Mouse (Mus musculus) gastrocnemius, adult 8-10 months (tissue): ENCODE results near the gene R3hcc1l. TPM values are rescaled to one million over a fixed set of nuclear protein-coding genes. Genes with fewer than 3 reads are reported as not detected.

Experiments
- DNase-seq, 2 experiments: peaks; one replicate each; pipeline ENCODE4 v3.0.0; 2022; ENCODE audit warnings: low spot score in 2 of 2
- total RNA-seq, 4 experiments: library from RNA; stranded (reverse); gene quantifications; 2 replicates each; pipeline ENCODE4 v1.2.4; 2022

Gene R3hcc1l
- total RNA-seq, 4 experiments from 2014 or later, result 11.2 to 15.9 (median 13.3) TPM

GRCm38 (mm10) chr19:42540649-42541048 lies 22.1 kb downstream of the R3hcc1l start:
- DNase-seq, result no peak

DNA sequence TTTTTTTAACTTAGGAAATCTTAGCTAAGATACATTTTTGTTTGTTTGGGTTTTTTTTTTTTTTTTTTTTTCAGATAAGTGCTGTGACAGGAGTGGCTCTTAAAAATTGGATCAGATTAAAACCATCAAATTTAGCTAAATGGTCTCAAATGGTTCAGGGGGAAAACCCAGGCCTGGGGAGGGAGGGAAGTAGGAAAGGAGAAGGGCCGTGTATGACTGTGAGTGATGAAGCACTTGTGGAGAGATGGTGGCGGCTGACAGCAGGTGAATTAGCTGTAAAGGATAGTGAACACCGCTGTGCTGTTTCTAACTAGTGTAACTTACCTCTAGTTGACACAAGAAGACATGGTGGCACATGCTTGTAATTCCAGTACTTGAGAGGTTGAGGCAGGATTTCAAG lies 40.1 kb downstream of the R3hcc1l start:
- no peak for DNase-seq

DNA sequence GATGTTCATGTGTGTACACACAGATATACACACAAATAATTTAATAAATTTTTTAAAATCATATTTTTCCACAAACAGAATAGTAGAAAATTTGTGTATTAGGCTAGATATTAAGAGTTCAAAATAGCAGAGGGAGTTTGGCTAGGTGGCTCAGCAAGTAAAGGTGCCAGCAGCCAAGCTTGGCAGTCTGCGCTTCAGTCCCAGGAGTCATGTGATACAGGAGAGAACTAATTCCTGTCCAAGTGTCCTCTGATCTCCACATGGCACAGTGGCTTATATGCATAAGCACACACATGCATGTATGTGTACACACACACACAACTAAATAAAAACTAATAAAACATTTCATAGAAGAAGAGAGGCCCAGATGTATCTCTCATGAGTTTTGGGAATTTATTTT lies 43.4 kb downstream of the R3hcc1l start:
- DNase-seq, result peak in 1 of 2 experiments; percentile 27

GRCm38 (mm10) chr19:42562981-42563380 lies 44.4 kb downstream of the R3hcc1l start:
- no peak for DNase-seq

GRCm38 (mm10) chr19:42563726-42564270 lies 45.2 kb downstream of the R3hcc1l start:
- no peak for DNase-seq

- peak in 1 of 2 experiments; percentile 11 for DNase-seq
Measured at GRCm38 (mm10) chr19:42566283-42567019, 47.9 kb downstream of the R3hcc1l start.

- no peak for DNase-seq
Measured at GRCm38 (mm10) chr19:42567020-42567419, 48.5 kb downstream of the R3hcc1l start.

DNA sequence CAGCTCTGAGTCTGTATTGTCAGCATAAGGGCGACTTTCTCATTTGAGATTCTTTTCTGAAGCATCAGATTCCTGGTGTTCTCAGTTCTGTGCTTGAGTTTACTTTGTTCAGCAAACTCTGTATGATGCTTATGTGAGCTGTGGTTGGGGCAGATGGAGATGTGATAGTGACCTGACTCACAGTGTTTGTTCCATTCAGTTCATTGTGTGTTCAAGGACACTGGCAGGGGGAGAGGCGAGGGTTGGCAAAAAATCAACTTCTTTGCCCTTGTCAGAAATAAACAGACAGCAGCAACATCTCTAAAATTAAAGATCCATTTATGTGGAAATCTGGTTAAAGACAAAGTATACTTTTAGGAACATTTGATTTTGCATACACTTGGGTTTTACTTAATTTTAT lies 50.5 kb downstream of the R3hcc1l start:
- DNase-seq, result no peak

DNA sequence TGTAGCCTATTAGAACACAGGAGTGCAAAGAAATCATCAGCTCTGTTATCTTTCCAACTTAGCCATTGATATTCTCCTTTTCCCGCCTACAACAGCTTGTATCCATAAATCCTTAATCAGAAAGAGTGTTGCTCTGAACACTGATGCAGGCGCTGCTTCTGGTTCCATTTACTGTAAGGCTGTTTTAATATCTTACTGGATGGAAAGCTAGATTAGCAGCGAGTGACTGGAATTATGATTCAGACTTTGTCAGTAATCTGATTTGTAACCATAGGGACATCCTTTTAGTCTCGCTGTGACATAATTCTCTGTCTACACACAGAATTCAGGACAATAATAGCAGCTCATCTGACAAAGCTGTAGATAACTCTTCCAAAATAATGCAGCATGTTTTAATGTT lies 52.7 kb downstream of the R3hcc1l start:
- DNase-seq, result no peak

DNA sequence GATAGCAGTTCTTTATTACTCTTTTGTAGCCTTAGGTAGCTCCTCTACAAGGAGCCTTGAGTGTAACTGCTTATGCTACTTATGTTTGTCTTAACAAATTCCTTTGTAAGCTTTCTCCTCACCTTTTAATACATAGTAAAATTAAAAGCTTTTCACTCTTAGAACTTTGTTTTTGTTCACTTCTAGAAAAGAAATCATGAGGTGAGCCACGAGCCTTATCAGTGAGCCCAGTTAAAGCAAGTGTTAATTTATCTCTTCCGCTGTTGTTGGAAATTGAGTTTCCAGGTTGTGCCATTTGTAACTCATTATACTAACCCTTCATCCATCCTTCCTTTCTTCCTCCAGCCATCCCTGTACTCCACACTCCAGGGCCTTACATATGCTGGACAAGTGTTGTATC lies 56.8 kb downstream of the R3hcc1l start:
- no peak for DNase-seq

DNA sequence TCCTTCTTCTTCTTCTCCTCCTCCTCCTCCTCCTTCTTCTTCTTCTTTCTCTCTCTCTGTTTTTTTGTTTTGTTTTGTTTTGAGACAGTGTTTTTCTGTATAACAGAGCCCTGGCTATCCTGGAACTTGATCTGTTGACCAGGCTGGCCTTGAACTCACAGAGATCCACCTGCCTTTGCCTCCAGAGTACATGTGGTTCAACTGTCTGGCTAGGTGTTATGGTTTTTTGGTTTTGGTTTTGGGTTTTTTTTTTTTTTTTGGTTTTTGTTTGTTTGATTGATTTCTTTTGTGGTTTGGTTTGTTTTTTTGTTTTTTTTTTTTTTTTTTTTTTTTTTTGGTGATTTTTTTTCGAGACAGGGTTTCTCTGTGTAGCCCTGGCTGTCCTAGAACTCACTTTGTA lies 58.3 kb downstream of the R3hcc1l start:
- no peak for DNase-seq

DNA sequence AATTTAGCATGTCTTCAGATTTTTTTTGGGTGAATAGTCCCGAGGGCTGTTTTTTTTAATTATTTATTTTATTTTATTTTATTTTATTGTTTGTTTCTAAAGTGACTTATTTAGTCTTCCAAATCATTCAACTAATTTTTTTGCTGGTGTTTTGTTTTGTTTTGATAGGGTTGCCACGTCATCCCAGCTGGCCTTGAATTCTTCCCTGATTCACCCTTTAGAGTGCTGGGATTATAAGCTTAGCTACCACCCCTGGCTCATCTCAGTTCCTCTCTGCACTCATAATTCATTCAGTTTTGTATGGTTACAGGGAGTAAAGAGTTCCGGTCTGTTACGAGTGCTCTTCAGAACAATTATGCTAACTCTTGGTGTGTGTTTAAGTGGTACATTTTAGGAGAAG lies 60.1 kb downstream of the R3hcc1l start:
- no peak for DNase-seq

- no peak for DNase-seq
Measured at GRCm38 (mm10) chr19:42580701-42581100, 62.1 kb downstream of the R3hcc1l start.

GRCm38 (mm10) chr19:42582811-42583370 lies 64.3 kb downstream of the R3hcc1l start:
- no peak for DNase-seq

DNA sequence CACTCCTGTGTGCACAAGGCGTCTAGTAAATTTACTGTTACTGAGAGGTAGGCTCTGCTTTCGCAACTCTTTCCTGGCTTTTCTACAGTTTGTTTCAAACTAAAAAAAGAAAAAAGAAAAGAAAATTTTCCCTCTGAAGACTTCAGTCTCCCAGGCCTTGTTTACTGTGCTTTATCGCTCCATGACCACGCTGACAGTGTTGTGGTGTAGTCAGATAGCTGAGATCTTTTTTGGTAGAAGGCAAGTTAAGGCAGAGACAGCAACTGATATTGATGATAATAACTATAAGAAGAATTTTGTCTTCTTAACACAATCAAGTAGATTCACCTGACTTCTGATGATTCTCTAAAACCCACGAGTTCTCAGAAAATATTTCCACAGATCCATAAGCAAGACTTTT lies 65.1 kb downstream of the R3hcc1l start:
- DNase-seq, result no peak

DNA sequence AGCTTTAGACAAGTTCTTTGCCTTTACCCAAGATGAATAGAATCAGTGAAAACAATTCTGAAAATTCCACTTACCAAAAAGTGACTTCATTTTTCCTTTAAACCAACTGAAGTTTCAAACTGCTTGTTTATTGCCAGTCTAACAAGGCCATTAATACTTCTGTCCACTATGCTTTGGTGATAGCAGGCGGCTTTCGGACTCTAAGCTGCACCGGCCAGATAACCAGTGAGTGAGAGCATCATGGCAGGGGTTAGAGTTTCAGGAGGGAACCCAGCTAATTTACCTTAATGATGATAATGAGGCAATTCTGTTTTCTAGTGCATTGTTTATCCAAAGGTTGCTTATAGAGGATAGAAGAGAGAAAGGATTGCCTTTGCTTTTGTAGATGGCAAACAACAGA lies 65.6 kb downstream of the R3hcc1l start:
- DNase-seq, result no peak

- DNase-seq, result no peak
Measured at GRCm38 (mm10) chr19:42587704-42588103, 69.1 kb downstream of the R3hcc1l start.

DNA sequence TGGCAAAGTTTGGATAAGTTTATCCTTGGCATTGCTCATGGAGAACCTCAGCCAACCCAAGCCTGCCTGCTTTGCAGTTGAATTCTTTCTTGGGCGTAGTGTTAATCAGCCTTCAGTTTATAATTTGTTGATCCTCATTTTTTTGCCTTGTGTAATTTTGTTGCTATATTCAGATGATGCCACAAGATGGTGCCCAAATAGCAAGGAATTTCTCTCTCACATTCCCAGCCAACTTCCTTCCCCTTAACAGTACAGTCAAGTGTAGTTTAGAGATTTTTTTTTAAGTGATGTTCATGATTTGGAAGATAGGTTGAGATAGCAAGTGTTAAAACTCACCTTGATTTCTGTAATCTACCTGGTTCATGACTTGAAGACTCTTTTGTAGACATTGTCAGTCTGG lies 70.7 kb downstream of the R3hcc1l start:
- DNase-seq, result no peak

DNA sequence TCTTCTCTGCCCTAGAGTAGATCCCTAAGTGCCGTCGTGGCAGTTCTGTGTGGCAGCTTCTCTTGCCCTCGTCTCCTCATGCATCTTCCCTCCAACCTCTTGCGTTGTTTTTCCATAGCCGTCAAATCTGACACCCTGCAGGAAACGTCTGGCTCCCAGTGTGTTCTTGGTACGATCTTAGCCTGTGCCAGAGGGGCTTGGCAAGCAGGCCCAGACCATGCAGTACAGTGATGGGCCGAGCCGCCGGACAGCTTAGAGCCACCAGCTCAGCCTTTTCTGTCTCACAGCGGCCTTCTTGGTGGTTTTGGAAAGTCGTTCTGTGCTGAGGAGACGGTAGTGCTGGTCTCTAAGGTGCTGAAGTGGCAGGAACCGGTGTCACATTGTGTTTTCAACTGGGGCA lies 73.0 kb downstream of the R3hcc1l start:
- no peak for DNase-seq

GRCm38 (mm10) chr19:42593456-42593855 lies 74.9 kb downstream of the R3hcc1l start:
- DNase-seq, result no peak

- DNase-seq, result no peak
Measured at GRCm38 (mm10) chr19:42595066-42595465, 76.5 kb downstream of the R3hcc1l start.

DNA sequence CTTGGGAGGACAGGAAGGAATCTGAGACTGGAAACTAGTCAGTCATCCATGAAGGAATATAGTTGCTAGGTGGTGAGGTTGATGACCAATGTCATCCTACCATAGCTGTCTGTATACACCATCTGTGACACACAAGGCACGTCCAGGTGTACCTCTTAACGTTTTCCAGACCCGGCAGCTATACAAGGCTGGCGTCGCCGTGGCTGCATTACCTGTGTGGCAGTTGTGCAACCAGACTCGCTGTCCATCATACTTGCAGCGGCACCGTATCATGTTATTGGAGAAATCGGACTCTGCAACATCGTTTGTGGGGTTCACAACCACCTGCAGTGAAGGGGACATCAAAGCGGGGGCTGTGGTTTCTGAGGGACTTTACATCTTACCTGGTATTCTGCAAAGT lies 78.7 kb downstream of the R3hcc1l start:
- DNase-seq, result no peak

DNA sequence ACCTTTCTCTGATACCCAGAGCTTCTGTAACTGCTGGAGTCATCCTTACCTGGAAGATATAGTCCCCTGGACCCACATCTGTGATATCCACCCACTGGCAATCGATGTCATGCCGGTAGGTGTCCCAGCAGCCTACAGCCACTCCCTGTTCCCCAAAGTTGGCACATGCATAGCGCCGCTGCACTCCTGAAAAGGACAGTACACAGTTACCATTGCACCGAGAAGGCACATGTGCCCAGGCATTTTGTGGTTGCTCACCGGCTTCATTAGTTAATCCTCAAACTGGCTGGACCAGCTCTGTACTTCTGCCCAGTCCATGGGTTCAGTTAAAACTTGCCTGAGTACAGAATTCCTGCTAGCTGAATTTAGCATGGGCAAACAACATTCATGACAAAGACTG lies 79.3 kb downstream of the R3hcc1l start:
- DNase-seq, result no peak
